Mouse (Mus musculus): ENCODE results near the gene Cog1. TPM values are rescaled to one million over a fixed set of nuclear protein-coding genes. Genes with fewer than 3 reads are reported as not detected.

Gene Cog1
- polyA plus RNA-seq, 1 experiment from 2014 or later: 24.9 TPM

DNA sequence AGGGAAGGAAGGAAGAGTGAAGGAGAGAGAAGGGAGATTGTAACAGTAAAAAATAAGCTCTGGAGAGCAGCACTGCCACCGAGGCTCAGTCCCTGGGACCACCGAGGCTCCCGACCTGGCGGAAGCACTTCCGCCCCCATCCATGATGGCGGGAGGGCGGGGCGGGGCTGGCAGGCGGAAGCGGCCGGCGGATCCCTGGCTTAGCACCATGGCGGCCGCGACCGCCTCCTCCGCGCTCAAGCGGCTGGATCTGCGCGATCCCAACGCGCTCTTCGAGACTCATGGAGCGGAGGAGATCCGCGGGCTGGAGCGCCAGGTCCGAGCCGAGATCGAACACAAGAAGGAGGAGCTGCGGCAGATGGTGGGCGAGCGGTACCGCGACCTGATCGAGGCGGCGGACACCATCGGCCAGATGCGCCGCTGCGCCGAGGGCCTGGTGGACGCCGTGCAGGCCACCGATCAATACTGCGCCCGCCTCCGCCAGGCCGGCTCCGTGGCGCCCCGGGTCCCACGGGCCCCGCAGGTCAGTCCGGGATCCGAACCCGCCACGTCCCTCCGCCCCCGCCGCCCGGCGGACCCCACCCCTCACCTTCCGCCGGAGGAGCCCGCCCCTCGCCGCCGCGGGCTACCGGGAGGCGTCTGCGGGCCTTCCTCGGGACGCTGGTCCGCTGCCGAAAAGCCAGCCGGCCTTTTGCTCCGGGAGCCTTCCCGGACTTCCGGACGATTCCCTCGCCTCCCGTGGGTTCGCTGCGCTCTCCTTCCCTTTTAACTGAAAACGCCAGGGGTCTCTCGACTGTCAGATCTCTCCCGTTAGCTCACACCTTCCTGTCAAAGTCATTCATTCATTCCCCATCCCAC is 613 bp downstream of the Cog1 start, which contains the start of gene Slc39a11:
TSS of gene Slc39a11 (minus strand) at position 727 of the 858 bp plus-strand sequence.
- ATAC-seq: peak; percentile 83
- WGBS: under 1% methylated on average over 81 of the region's 91 CpGs
- H3K27ac ChIP-seq (ENCODE audit: low read length): peak within 1 kb of the TSS; percentile 82
- H3K4me3 ChIP-seq (ENCODE audit: low read length): peak within 1 kb of the TSS; percentile 88
- no peaks in the 10 kb centered on the region for H3K27me3 ChIP-seq (replicated peaks; ENCODE audit: control insufficient read depth, insufficient read depth, low read length)
- peaks cover 14% of the 10 kb centered on the region for H3K36me3 ChIP-seq (ENCODE audit: control insufficient read depth, insufficient read depth, low read length)
- no peaks in the 10 kb centered on the region for H3K9me3 ChIP-seq (ENCODE audit: control insufficient read depth, low read length)
- peak within 1 kb of the TSS; percentile 96 for H3K9ac ChIP-seq (ENCODE audit: low read depth, low read length)
- H3K4me2 ChIP-seq (ENCODE audit: low read depth, low read length): peak within 1 kb of the TSS; percentile 77
- H3K4me1 ChIP-seq (ENCODE audit: control insufficient read depth, insufficient read depth, low read length): peaks cover 10% of the 10 kb centered on the region

DNA sequence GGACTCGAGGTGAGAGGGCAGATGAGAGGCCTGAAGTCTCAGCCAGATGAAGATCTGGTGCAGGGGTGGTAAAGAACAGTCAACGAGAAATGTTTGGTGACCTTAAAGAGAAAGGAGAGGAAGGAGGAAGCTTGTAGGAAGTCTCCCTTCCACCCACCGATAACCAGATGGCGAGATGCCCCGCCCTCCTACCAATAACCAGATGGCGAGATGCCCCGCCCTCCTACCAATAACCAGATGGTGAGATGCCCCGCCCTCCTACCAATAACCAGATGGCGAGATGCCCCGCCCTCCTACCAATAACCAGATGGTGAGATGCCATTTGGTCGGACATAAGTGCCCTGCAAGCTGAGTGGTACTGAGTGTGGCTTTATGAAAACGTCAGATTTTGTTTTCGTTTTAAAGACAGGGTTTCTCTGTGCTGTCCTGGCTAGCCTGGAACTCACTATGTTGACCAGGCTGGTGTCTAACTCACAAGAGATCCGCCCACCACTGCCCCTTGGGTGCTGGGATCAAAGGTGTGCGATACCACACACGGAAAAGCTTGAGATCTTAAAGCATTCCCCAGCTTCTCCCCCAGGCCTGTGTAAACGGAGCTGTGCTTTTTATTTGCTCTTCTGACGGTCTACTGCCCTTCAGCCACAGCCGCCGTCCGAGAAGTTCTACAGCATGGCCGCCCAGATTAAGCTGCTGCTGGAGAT is 2.4 kb downstream of the Cog1 start:
- peak; percentile 17 for ATAC-seq
- Histone ChIP-seq H3K27ac (ENCODE audit: low read length) (peak overlapping the region; percentile 65), H3K4me3 (ENCODE audit: low read length) (no peak overlapping the region), H3K27me3 (replicated peaks; ENCODE audit: control insufficient read depth, insufficient read depth, low read length) (no peaks in the 10 kb centered on the region), H3K4me1 (ENCODE audit: control insufficient read depth, insufficient read depth, low read length) (peaks cover 10% of the 10 kb centered on the region), H3K4me2 (ENCODE audit: low read depth, low read length) (peak overlapping the region; percentile 20; the same call in 1 of the 2 replicates), H3K9me3 (ENCODE audit: control insufficient read depth, low read length) (no peaks in the 10 kb centered on the region), H3K36me3 (ENCODE audit: control insufficient read depth, insufficient read depth, low read length) (peaks cover 25% of the 10 kb centered on the region), H3K9ac (ENCODE audit: low read depth, low read length) (no peak overlapping the region)
- 51% methylated on average over 22 of the region's 22 CpGs for WGBS

DNA sequence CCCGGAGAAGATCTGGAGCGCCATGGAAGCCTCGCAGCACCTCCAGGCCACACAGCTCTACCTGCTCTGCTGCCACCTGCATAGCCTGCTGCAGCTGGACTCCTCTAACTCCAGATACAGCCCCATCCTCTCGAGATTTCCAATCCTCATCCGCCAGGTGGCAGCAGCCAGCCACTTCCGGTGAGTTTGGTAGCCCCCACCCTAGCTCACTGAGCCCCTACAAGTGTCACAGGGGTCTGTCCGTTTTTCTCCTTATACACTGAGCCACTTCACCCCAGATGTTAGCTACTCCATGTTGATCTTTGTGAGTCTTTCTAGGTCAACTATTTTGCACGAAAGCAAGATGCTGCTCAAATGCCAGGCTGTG is 2.9 kb downstream of the Cog1 start:
- H3K9ac ChIP-seq (ENCODE audit: low read depth, low read length): no peak overlapping the region
- peak; percentile 17; the same call in 1 of the 2 replicates for ATAC-seq
- no peak overlapping the region for H3K4me3 ChIP-seq (ENCODE audit: low read length)
- peak overlapping the region; percentile 35; the same call in 1 of the 2 replicates for H3K27ac ChIP-seq (ENCODE audit: low read length)
- H3K27me3 ChIP-seq (replicated peaks; ENCODE audit: control insufficient read depth, insufficient read depth, low read length): no peaks in the 10 kb centered on the region
- H3K4me2 ChIP-seq (ENCODE audit: low read depth, low read length): no peak overlapping the region
- WGBS: 40% methylated on average over 8 of the region's 8 CpGs
- peaks cover 30% of the 10 kb centered on the region for H3K36me3 ChIP-seq (ENCODE audit: control insufficient read depth, insufficient read depth, low read length)
- no peaks in the 10 kb centered on the region for H3K9me3 ChIP-seq (ENCODE audit: control insufficient read depth, low read length)
- peaks cover 10% of the 10 kb centered on the region for H3K4me1 ChIP-seq (ENCODE audit: control insufficient read depth, insufficient read depth, low read length)

DNA sequence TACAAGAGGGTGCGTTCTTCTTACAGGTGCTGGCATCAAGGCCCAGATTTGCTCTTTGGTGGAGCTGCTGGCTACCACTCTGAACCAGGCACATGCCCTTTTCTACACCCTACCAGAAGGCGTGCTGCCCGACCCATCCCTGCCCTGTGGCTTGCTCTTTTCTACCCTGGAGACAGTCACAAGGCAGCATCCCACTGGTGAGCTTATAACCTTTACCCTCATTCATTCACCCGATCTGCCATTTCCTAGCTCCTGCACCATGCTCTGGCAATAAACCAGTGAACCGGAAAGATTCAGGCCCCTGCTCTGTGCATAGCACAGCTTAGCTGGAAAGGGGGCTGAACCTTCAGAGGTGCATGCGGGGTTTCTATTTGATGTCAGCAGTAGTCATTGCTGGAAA is 3.5 kb downstream of the Cog1 start:
- Histone ChIP-seq H3K9me3 (ENCODE audit: control insufficient read depth, low read length) (no peaks in the 10 kb centered on the region), H3K27me3 (replicated peaks; ENCODE audit: control insufficient read depth, insufficient read depth, low read length) (no peaks in the 10 kb centered on the region), H3K4me1 (ENCODE audit: control insufficient read depth, insufficient read depth, low read length) (peaks cover 10% of the 10 kb centered on the region), H3K4me2 (ENCODE audit: low read depth, low read length) (no peak overlapping the region), H3K9ac (ENCODE audit: low read depth, low read length) (no peak overlapping the region), H3K27ac (ENCODE audit: low read length) (no peak overlapping the region), H3K4me3 (ENCODE audit: low read length) (no peak overlapping the region), H3K36me3 (ENCODE audit: control insufficient read depth, insufficient read depth, low read length) (peaks cover 36% of the 10 kb centered on the region)
- ATAC-seq: no peak
- 86% methylated on average over 6 of the region's 6 CpGs for WGBS

DNA sequence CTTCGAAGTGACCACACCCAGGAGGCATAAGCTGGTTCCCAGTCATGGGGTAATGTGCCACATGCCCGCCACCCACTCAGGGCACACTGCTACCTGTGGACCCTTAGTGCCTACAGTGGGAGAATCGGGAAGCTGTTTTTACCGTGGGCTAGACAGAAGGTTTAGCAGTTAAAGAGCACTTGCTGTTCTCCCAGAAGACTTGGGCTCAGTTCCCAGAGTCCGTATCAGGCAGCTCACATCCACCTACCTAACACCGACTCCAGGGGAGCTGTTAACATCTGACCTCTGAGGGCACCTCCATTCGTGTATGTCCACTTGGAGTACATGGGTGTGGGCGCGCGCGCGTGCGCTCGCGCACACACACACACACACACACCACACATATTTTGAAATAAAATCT is 5.1 kb downstream of the Cog1 start:
- H3K4me2 ChIP-seq (ENCODE audit: low read depth, low read length): no peak overlapping the region
- H3K4me1 ChIP-seq (ENCODE audit: control insufficient read depth, insufficient read depth, low read length): peaks cover 10% of the 10 kb centered on the region
- H3K27me3 ChIP-seq (replicated peaks; ENCODE audit: control insufficient read depth, insufficient read depth, low read length): no peaks in the 10 kb centered on the region
- no peaks in the 10 kb centered on the region for H3K9me3 ChIP-seq (ENCODE audit: control insufficient read depth, low read length)
- no peak for ATAC-seq
- H3K9ac ChIP-seq (ENCODE audit: low read depth, low read length): no peak overlapping the region
- H3K27ac ChIP-seq (ENCODE audit: low read length): no peak overlapping the region
- 94% methylated on average over 15 of the region's 15 CpGs for WGBS
- no peak overlapping the region for H3K4me3 ChIP-seq (ENCODE audit: low read length)
- peaks cover 40% of the 10 kb centered on the region for H3K36me3 ChIP-seq (ENCODE audit: control insufficient read depth, insufficient read depth, low read length)

DNA sequence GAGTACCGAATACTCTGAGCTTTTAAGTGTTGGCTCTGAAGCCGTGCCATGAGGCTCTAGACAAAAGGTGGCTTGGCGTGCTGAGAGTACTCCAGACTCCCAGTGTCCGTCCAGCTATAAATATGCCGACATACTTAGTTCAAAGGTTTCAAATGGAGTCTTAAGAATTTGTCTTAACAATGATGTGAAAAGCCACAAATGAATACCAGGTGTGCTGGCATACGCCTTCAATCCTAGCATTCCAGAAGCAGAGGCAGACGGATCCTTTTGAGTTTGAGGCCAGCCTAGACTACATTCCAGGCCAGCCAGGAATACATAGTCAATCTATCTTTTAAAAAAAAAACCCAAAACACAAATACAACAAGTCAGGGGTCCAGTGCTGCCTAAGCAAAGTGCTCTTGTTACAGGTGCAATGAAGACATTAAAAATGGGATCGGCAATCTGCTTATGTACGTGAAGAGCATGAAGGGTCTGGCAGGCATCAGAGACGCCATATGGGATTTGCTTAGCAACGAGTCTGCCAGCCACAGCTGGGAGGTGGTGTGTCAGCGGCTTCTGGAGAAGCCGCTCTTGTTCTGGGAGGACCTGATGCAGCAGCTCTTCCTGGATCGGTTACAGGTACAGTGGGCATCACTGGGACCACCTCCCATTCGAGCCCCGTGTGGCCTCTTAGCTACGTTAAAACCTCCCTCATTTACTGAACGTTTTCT is 5.7 kb downstream of the Cog1 start:
- no peak for ATAC-seq
- Histone ChIP-seq H3K4me3 (ENCODE audit: low read length) (no peak overlapping the region), H3K4me2 (ENCODE audit: low read depth, low read length) (no peak overlapping the region), H3K4me1 (ENCODE audit: control insufficient read depth, insufficient read depth, low read length) (peaks cover 10% of the 10 kb centered on the region), H3K36me3 (ENCODE audit: control insufficient read depth, insufficient read depth, low read length) (peaks cover 44% of the 10 kb centered on the region), H3K9me3 (ENCODE audit: control insufficient read depth, low read length) (no peaks in the 10 kb centered on the region), H3K9ac (ENCODE audit: low read depth, low read length) (no peak overlapping the region), H3K27ac (ENCODE audit: low read length) (no peak overlapping the region), H3K27me3 (replicated peaks; ENCODE audit: control insufficient read depth, insufficient read depth, low read length) (no peaks in the 10 kb centered on the region)
- WGBS: 78% methylated on average over 18 of the region's 18 CpGs

DNA sequence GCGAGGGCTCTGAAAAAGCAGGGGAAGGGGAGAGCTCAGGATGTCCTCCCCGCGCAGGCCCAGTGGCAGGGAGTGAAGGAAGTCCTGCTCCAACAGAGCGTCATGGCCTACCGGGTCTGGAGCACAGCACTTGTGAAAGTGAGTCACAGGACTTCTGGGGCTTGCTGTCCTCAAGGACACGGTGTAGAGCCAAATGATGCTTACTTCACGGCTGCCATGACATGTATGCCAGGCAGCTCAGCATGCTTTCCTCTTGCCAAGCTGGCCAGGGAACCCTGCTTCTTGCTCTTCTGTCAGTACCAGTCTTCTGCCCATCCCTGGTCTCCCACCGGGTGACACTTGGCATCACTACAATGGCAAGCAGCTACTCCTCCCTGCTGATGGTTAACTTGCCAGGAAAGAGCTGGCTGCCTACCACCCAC is 7.6 kb downstream of the Cog1 start:
- Histone ChIP-seq H3K4me3 (ENCODE audit: low read length) (no peak overlapping the region), H3K27me3 (replicated peaks; ENCODE audit: control insufficient read depth, insufficient read depth, low read length) (no peaks in the 10 kb centered on the region), H3K4me2 (ENCODE audit: low read depth, low read length) (no peak overlapping the region), H3K36me3 (ENCODE audit: control insufficient read depth, insufficient read depth, low read length) (peaks cover 52% of the 10 kb centered on the region), H3K9ac (ENCODE audit: low read depth, low read length) (no peak overlapping the region), H3K9me3 (ENCODE audit: control insufficient read depth, low read length) (no peaks in the 10 kb centered on the region), H3K27ac (ENCODE audit: low read length) (no peak overlapping the region), H3K4me1 (ENCODE audit: control insufficient read depth, insufficient read depth, low read length) (no peaks in the 10 kb centered on the region)
- no peak for ATAC-seq
- WGBS: 88% methylated on average over 8 of the region's 8 CpGs

DNA sequence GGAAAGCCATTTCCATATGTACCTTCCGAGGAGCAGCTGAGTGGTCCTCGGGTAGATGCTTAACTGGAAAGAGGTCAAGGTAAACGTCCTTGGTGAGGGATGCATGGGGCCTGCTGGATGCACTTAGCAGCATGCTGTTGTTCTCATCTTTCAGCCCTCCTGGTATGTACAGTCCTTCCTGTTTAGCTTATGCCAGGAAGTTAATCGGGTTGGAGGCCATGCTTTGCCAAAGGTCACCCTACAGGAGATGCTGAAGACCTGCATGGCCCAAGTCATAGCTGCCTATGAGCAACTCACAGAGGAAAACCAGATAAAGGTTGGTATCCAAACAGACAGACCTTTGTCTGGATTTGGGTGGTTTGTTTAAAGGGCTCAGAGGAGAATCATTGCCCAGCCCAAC is 8.3 kb downstream of the Cog1 start:
- Histone ChIP-seq H3K9ac (ENCODE audit: low read depth, low read length) (no peak overlapping the region), H3K4me1 (ENCODE audit: control insufficient read depth, insufficient read depth, low read length) (no peaks in the 10 kb centered on the region), H3K27ac (ENCODE audit: low read length) (no peak overlapping the region), H3K4me2 (ENCODE audit: low read depth, low read length) (no peak overlapping the region), H3K9me3 (ENCODE audit: control insufficient read depth, low read length) (no peaks in the 10 kb centered on the region), H3K4me3 (ENCODE audit: low read length) (no peak overlapping the region), H3K36me3 (ENCODE audit: control insufficient read depth, insufficient read depth, low read length) (peaks cover 59% of the 10 kb centered on the region), H3K27me3 (replicated peaks; ENCODE audit: control insufficient read depth, insufficient read depth, low read length) (no peaks in the 10 kb centered on the region)
- WGBS: 53% methylated on average over 4 of the region's 4 CpGs
- no peak for ATAC-seq

DNA sequence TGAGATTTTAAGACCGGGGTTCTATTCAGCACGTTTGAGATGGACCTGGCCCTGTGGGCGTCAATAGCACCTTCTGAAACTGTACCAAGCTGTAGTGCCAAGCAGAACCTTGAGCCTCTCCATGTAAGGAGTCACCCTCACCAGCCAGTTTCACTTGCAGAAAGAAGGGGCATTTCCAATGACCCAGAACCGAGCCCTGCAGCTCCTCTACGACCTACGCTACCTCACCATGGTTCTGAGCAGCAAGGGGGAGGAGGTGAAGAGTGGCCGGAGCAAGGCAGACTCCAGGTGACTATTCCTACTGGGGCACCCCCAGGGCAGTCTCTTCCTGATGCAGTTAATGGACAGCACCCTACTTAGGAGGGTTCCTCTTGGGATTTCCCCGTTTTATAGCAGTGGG is 9.3 kb downstream of the Cog1 start:
- no peaks in the 10 kb centered on the region for H3K4me1 ChIP-seq (ENCODE audit: control insufficient read depth, insufficient read depth, low read length)
- H3K9ac ChIP-seq (ENCODE audit: low read depth, low read length): no peak overlapping the region
- ATAC-seq: no peak
- H3K27ac ChIP-seq (ENCODE audit: low read length): no peak overlapping the region
- H3K9me3 ChIP-seq (ENCODE audit: control insufficient read depth, low read length): no peaks in the 10 kb centered on the region
- WGBS: 81% methylated on average over 8 of the region's 8 CpGs
- H3K4me2 ChIP-seq (ENCODE audit: low read depth, low read length): no peak overlapping the region
- H3K4me3 ChIP-seq (ENCODE audit: low read length): no peak overlapping the region
- H3K36me3 ChIP-seq (ENCODE audit: control insufficient read depth, insufficient read depth, low read length): peaks cover 51% of the 10 kb centered on the region
- no peaks in the 10 kb centered on the region for H3K27me3 ChIP-seq (replicated peaks; ENCODE audit: control insufficient read depth, insufficient read depth, low read length)
